Mouse (Mus musculus) cerebellum, postnatal 4 days (tissue): ENCODE results near the gene Cap2.

Source experiments
- DNase-seq, 2 experiments: peaks; one replicate each; pipeline ENCODE4 v3.0.0; 2022; ENCODE audit warnings: low spot score in 2 of 2, mixed read lengths in 1 of 2

Cap2 gene

GRCm38 (mm10) chr13:46565913-46566312 is 64.3 kb downstream of the Cap2 start:
- no peak for DNase-seq

GRCm38 (mm10) chr13:46569469-46569868 is 67.8 kb downstream of the Cap2 start:
- DNase-seq: no peak

- peak in 1 of 2 experiments; percentile 37 for DNase-seq
Observed at GRCm38 (mm10) chr13:46571141-46571592, 69.5 kb downstream of the Cap2 start.

GRCm38 (mm10) chr13:46571961-46572647 is 70.5 kb downstream of the Cap2 start:
- DNase-seq: peak in 1 of 2 experiments; percentile 63

- no peak for DNase-seq
Observed at GRCm38 (mm10) chr13:46572648-46573163, 71.1 kb downstream of the Cap2 start.

GRCm38 (mm10) chr13:46574201-46574600 is 72.6 kb downstream of the Cap2 start:
- DNase-seq: no peak

GRCm38 (mm10) chr13:46574707-46575106 is 73.1 kb downstream of the Cap2 start:
- no peak for DNase-seq

- peak in 1 of 2 experiments; percentile 15 for DNase-seq
Observed at GRCm38 (mm10) chr13:46584860-46585259, 83.2 kb downstream of the Cap2 start.

GRCm38 (mm10) chr13:46587717-46588289 is 86.2 kb downstream of the Cap2 start:
- no peak for DNase-seq

- DNase-seq: no peak
Observed at GRCm38 (mm10) chr13:46588606-46589005, 87.0 kb downstream of the Cap2 start.

GRCm38 (mm10) chr13:46590885-46591284 is 89.2 kb downstream of the Cap2 start:
- DNase-seq: no peak

GRCm38 (mm10) chr13:46600694-46601093 is 99.0 kb downstream of the Cap2 start:
- no peak for DNase-seq

GRCm38 (mm10) chr13:46601386-46601785 is 99.7 kb downstream of the Cap2 start:
- DNase-seq: no peak

GRCm38 (mm10) chr13:46602674-46603073 is 101.0 kb downstream of the Cap2 start:
- DNase-seq: no peak

GRCm38 (mm10) chr13:46611033-46611432 is 109.4 kb downstream of the Cap2 start:
- no peak for DNase-seq

- no peak for DNase-seq
Observed at GRCm38 (mm10) chr13:46613694-46614272, 112.1 kb downstream of the Cap2 start.

GRCm38 (mm10) chr13:46616673-46617362 is 115.2 kb downstream of the Cap2 start:
- DNase-seq: no peak

- DNase-seq: no peak
Observed at GRCm38 (mm10) chr13:46619633-46620032, 118.0 kb downstream of the Cap2 start.

GRCm38 (mm10) chr13:46620964-46621757 is 119.5 kb downstream of the Cap2 start:
- DNase-seq: no peak

GRCm38 (mm10) chr13:46626608-46627007 is 125.0 kb downstream of the Cap2 start:
- no peak for DNase-seq

- peak in 1 of 2 experiments; percentile 27 for DNase-seq
Observed at GRCm38 (mm10) chr13:46627841-46628240, 126.2 kb downstream of the Cap2 start.
